In genomic region chr16:4593971-4594813, GRCm38 (mm10) we compare ENCODE assay signal across 8 mouse cellular contexts. TPM values are rescaled to one million over a fixed set of nuclear protein-coding genes. Genes with fewer than 3 reads are reported as not detected.
DNase-seq lines count a peak whose midpoint lies in the region; ATAC-seq and TF ChIP-seq lines count a peak whose summit lies in the region.

Glis2 (plus strand) TSS chr16:4594713.

- under 1% methylated on average over 35 of the region's 74 CpGs for WGBS in forebrain, embryonic 15.5 days
- WGBS in hindbrain, embryonic 15.5 days, result under 1% methylated on average over 25 of the region's 74 CpGs
- WGBS in limb, embryonic 11.5 days, result under 1% methylated on average over 34 of the region's 74 CpGs
- WGBS in midbrain, embryonic 13.5 days, result 0% methylated on average over 30 of the region's 74 CpGs

- TF ChIP-seq CTCF in layer of hippocampus, adult 2 months (conservative IDR thresholded peaks at IDR 0.05), result no peak
- no peak for TF ChIP-seq CTCF in brain, embryonic 14.5 days (IDR thresholded peaks at IDR 0.05; ENCODE audit: borderline replicate concordance, extremely low read depth, insufficient read depth, insufficient read length)

- DNase-seq in layer of hippocampus, adult 2 months (ENCODE audit: low spot score in 2 of 2), result no peak
- DNase-seq in layer of hippocampus, adult 9-11 months, result no peak
- DNase-seq in brain, embryonic 14.5 days (ENCODE audit: low read depth), result peak; percentile 98
- peak; percentile 89 for DNase-seq in limb, embryonic 11.5 days (ENCODE audit: low spot score)
- peak; percentile 80 for DNase-seq in testis, postnatal 10 days (ENCODE audit: low spot score)

- peak within 1 kb of the TSS; percentile 85 for H3K9ac ChIP-seq in forebrain, embryonic 15.5 days (replicated peaks)
- H3K9ac ChIP-seq in hindbrain, embryonic 15.5 days, result peak within 1 kb of the TSS; percentile 83
- H3K9ac ChIP-seq in limb, embryonic 11.5 days (ENCODE audit: low read length), result peak within 1 kb of the TSS; percentile 77
- H3K9ac ChIP-seq in midbrain, embryonic 13.5 days (replicated peaks), result peak within 1 kb of the TSS; percentile 95

- no peaks in the 10 kb centered on the region for H3K27me3 ChIP-seq in forebrain, embryonic 15.5 days
- H3K27me3 ChIP-seq in hindbrain, embryonic 15.5 days, result no peaks in the 10 kb centered on the region
- H3K27me3 ChIP-seq in limb, embryonic 11.5 days (ENCODE audit: control insufficient read depth, insufficient read depth, low read length), result no peaks in the 10 kb centered on the region
- no peaks in the 10 kb centered on the region for H3K27me3 ChIP-seq in midbrain, embryonic 13.5 days

- peak within 1 kb of the TSS; percentile 82 for H3K4me3 ChIP-seq in layer of hippocampus, adult 2 months
- peak within 1 kb of the TSS; percentile 60 for H3K4me3 ChIP-seq in forebrain, embryonic 15.5 days
- H3K4me3 ChIP-seq in hindbrain, embryonic 15.5 days, result peak within 1 kb of the TSS; percentile 66
- H3K4me3 ChIP-seq in limb, embryonic 11.5 days (ENCODE audit: low read depth, low read length), result peak within 1 kb of the TSS; percentile 64
- H3K4me3 ChIP-seq in midbrain, embryonic 13.5 days (replicated peaks), result peak within 1 kb of the TSS; percentile 83

- H3K4me2 ChIP-seq in forebrain, embryonic 15.5 days (replicated peaks), result peak within 1 kb of the TSS; percentile 63
- peak within 1 kb of the TSS; percentile 95 for H3K4me2 ChIP-seq in hindbrain, embryonic 15.5 days
- H3K4me2 ChIP-seq in limb, embryonic 11.5 days (ENCODE audit: low read depth, severe bottlenecking), result peak within 1 kb of the TSS; percentile 99
- H3K4me2 ChIP-seq in midbrain, embryonic 13.5 days (replicated peaks), result peak within 1 kb of the TSS; percentile 94

- H3K9me3 ChIP-seq in forebrain, embryonic 15.5 days, result no peaks in the 10 kb centered on the region
- no peaks in the 10 kb centered on the region for H3K9me3 ChIP-seq in hindbrain, embryonic 15.5 days
- H3K9me3 ChIP-seq in limb, embryonic 11.5 days (ENCODE audit: control insufficient read depth, low read length), result no peaks in the 10 kb centered on the region
- no peaks in the 10 kb centered on the region for H3K9me3 ChIP-seq in midbrain, embryonic 13.5 days

- TF ChIP-seq POLR2A in brain, embryonic 14.5 days (IDR thresholded peaks at IDR 0.05; ENCODE audit: borderline replicate concordance, extremely low read depth, insufficient read depth, insufficient read length, poor library complexity, severe bottlenecking), result peak; percentile 77

- H3K4me1 ChIP-seq in forebrain, embryonic 15.5 days, result peaks cover 58% of the 10 kb centered on the region
- peaks cover 64% of the 10 kb centered on the region for H3K4me1 ChIP-seq in hindbrain, embryonic 15.5 days (replicated peaks)
- H3K4me1 ChIP-seq in limb, embryonic 11.5 days (ENCODE audit: control insufficient read depth, insufficient read depth, low read length), result peaks cover 53% of the 10 kb centered on the region
- peaks cover 64% of the 10 kb centered on the region for H3K4me1 ChIP-seq in midbrain, embryonic 13.5 days (replicated peaks)

- no peaks in the 10 kb centered on the region for H3K36me3 ChIP-seq in forebrain, embryonic 15.5 days
- H3K36me3 ChIP-seq in hindbrain, embryonic 15.5 days, result 0 out of 2 replicates have a peak, but pooled peaks cover 7% of the 10 kb centered on the region
- no peaks in the 10 kb centered on the region for H3K36me3 ChIP-seq in limb, embryonic 11.5 days (ENCODE audit: control insufficient read depth, insufficient read depth, low read length)
- peaks cover 7% of the 10 kb centered on the region for H3K36me3 ChIP-seq in midbrain, embryonic 13.5 days

- H3K27ac ChIP-seq in layer of hippocampus, adult 2 months, result peak within 1 kb of the TSS; percentile 92
- H3K27ac ChIP-seq in forebrain, embryonic 15.5 days (replicated peaks), result peak within 1 kb of the TSS; percentile 89
- H3K27ac ChIP-seq in hindbrain, embryonic 15.5 days (replicated peaks), result peak within 1 kb of the TSS; percentile 91
- H3K27ac ChIP-seq in limb, embryonic 11.5 days (replicated peaks; ENCODE audit: low read depth, low read length), result peak within 1 kb of the TSS; percentile 85
- peak within 1 kb of the TSS; percentile 98 for H3K27ac ChIP-seq in midbrain, embryonic 13.5 days

- ATAC-seq in forebrain, embryonic 15.5 days (replicated peaks), result peak; percentile 82
- peak; percentile 89 for ATAC-seq in hindbrain, embryonic 15.5 days (ENCODE audit: low FRiP score, low read depth)
- peak; percentile 85 for ATAC-seq in limb, embryonic 11.5 days (ENCODE audit: insufficient number of reproducible peaks, low FRiP score, low TSS enrichment, low read depth)
- peak; percentile 87 for ATAC-seq in midbrain, embryonic 13.5 days

RNA-seq across cellular contexts. Expression of gene Glis2, which starts in this region (rescaled TPM):
- 10 to 100 TPM; 11.0 to 13.9 TPM for total RNA-seq in layer of hippocampus, adult 2 months (2021)
- 41.8 and 45.4 TPM in 2 replicates for polyA plus RNA-seq in brain, embryonic 14.5 days (2012; rRNA removed)
- 11.0 and 14.6 TPM in 2 replicates for polyA plus RNA-seq in forebrain, embryonic 15.5 days (2015; fragmentation: Nextera tagmentation; extraction: Ambion mirVana)
- polyA plus RNA-seq in hindbrain, embryonic 15.5 days (2015; fragmentation: Nextera tagmentation; extraction: Ambion mirVana), result 17.0 and 19.7 TPM in 2 replicates
- 26.2 and 27.4 TPM in 2 replicates for polyA plus RNA-seq in limb, embryonic 11.5 days (2014; fragmentation: Nextera tagmentation; extraction: Ambion mirVana)
- 20.0 and 26.3 TPM in 2 replicates for polyA plus RNA-seq in midbrain, embryonic 13.5 days (2015; fragmentation: Nextera tagmentation; extraction: Ambion mirVana)

Comparison
In these comparisons a context has a peak if more than half of its experiments do, and no peak if none do; other contexts are left out.
1. DNase-seq: peak in brain, embryonic 14.5 days (single experiment), limb, embryonic 11.5 days (single experiment) and testis, postnatal 10 days (single experiment); none in layer of hippocampus, adult 2 months (0 of 2) and layer of hippocampus, adult 9-11 months (single experiment).
2. Peak in every context shown above with its lines, with median percentiles within 50 percentile points of each other: H3K27ac ChIP-seq, H3K4me3 ChIP-seq, ATAC-seq, H3K4me2 ChIP-seq and H3K9ac ChIP-seq.